Comparison of ENCODE assay signal across 15 mouse cellular contexts in genomic region chr15:99846633-99847032, GRCm38 (mm10). TPM values are rescaled to one million over a fixed set of nuclear protein-coding genes. Genes with fewer than 3 reads are reported as not detected.
DNase-seq lines count a peak whose midpoint lies in the region; ATAC-seq and TF ChIP-seq lines count a peak whose summit lies in the region.
"Had no signal": no experiment of that assay in that cellular context is flagged by ENCODE, and none has a peak within 500 bp of the region (broad histone marks: within the 10 kb centered on the region; RNA-seq: fewer than 3 reads in every experiment).

No protein-coding gene starts in this region.

- H3K9ac ChIP-seq in forebrain, embryonic 13.5 days, result 0 out of 2 replicates have a peak overlapping the region, but pooled peaks have one; percentile 28
- H3K9ac ChIP-seq in forebrain, embryonic 12.5 days, result no peak overlapping the region
- H3K9ac ChIP-seq in lung, embryonic 16.5 days (ENCODE audit: low read length), result no peak overlapping the region
- no peak overlapping the region for H3K9ac ChIP-seq in intestine, embryonic 15.5 days
- no peak overlapping the region for H3K9ac ChIP-seq in stomach, postnatal 0 days (ENCODE audit: low read length)
- H3K9ac ChIP-seq: heart, embryonic 13.5 days; limb, embryonic 13.5 days had no signal

- peaks cover 7% of the 10 kb centered on the region for H3K36me3 ChIP-seq in forebrain, embryonic 13.5 days (ENCODE audit: poor library complexity, severe bottlenecking)
- peaks cover 5% of the 10 kb centered on the region for H3K36me3 ChIP-seq in forebrain, embryonic 12.5 days (replicated peaks)
- no peaks in the 10 kb centered on the region for H3K36me3 ChIP-seq in lung, embryonic 16.5 days (ENCODE audit: control insufficient read depth, insufficient read depth, low read length)
- H3K36me3 ChIP-seq in intestine, embryonic 15.5 days, result no peaks in the 10 kb centered on the region
- H3K36me3 ChIP-seq in stomach, postnatal 0 days (ENCODE audit: control insufficient read depth, insufficient read depth, low read length), result no peaks in the 10 kb centered on the region
- H3K36me3 ChIP-seq: G1E; heart, embryonic 13.5 days; limb, embryonic 13.5 days had no signal

- H3K27ac ChIP-seq in forebrain, embryonic 13.5 days, result peak overlapping the region; percentile 4; the same call in 1 of the 2 replicates
- no peak overlapping the region for H3K27ac ChIP-seq in forebrain, embryonic 12.5 days
- peak overlapping the region; percentile 34 for H3K27ac ChIP-seq in lung, embryonic 16.5 days (ENCODE audit: low read length)
- peak overlapping the region; percentile 59; the same call in 1 of the 2 replicates for H3K27ac ChIP-seq in intestine, embryonic 15.5 days
- peak overlapping the region; percentile 80 for H3K27ac ChIP-seq in stomach, postnatal 0 days (replicated peaks)
- H3K27ac ChIP-seq: heart, embryonic 13.5 days; hindbrain, embryonic 10.5 days; left cerebral cortex, adult 2 months had no signal

- no peak overlapping the region for H3K4me2 ChIP-seq in forebrain, embryonic 13.5 days
- H3K4me2 ChIP-seq in forebrain, embryonic 12.5 days, result no peak overlapping the region
- peak overlapping the region; percentile 31 for H3K4me2 ChIP-seq in lung, embryonic 16.5 days (ENCODE audit: low read depth, low read length)
- no peak overlapping the region for H3K4me2 ChIP-seq in intestine, embryonic 15.5 days (replicated peaks)
- no peak overlapping the region; the same call in 1 of the 2 replicates for H3K4me2 ChIP-seq in stomach, postnatal 0 days (replicated peaks; ENCODE audit: low read depth)
- H3K4me2 ChIP-seq: heart, embryonic 13.5 days had no signal

- H3K4me3 ChIP-seq in forebrain, embryonic 13.5 days, result no peak overlapping the region
- H3K4me3 ChIP-seq in forebrain, embryonic 12.5 days (replicated peaks), result no peak overlapping the region
- no peak overlapping the region for H3K4me3 ChIP-seq in lung, embryonic 16.5 days (ENCODE audit: low read length)
- no peak overlapping the region for H3K4me3 ChIP-seq in intestine, embryonic 15.5 days (replicated peaks)
- H3K4me3 ChIP-seq in stomach, postnatal 0 days (ENCODE audit: low read depth, low read length), result no peak overlapping the region
- H3K4me3 ChIP-seq: heart, embryonic 13.5 days; hindbrain, embryonic 10.5 days; left cerebral cortex, adult 2 months; limb, embryonic 13.5 days had no signal

- TF ChIP-seq EP300 in stomach, postnatal 0 days (optimal IDR thresholded peaks at IDR 0.05), result no peak

- 27% methylated on average over 6 of the region's 6 CpGs for WGBS in forebrain, embryonic 13.5 days
- 30% methylated on average over 6 of the region's 6 CpGs for WGBS in forebrain, embryonic 12.5 days
- WGBS in lung, embryonic 16.5 days, result 21% methylated on average over 6 of the region's 6 CpGs
- 18% methylated on average over 6 of the region's 6 CpGs for WGBS in intestine, embryonic 15.5 days
- 20% methylated on average over 6 of the region's 6 CpGs for WGBS in stomach, postnatal 0 days

- TF ChIP-seq CTCF in stomach, postnatal 0 days (IDR thresholded peaks at IDR 0.05; ENCODE audit: low read depth), result no peak

- no peak for DNase-seq in lung, adult 18-20 months
- no peak for DNase-seq in stomach, postnatal 0 days (ENCODE audit: low spot score)
- DNase-seq in urinary bladder, postnatal 25 days (ENCODE audit: low spot score), result no peak
- no peak for DNase-seq in spleen, adult 12 weeks (ENCODE audit: low spot score)
- DNase-seq: adrenal gland, postnatal 14 days; kidney, adult 11 months had no signal

- no peaks in the 10 kb centered on the region; the same call in 1 of the 2 replicates for H3K27me3 ChIP-seq in forebrain, embryonic 13.5 days
- H3K27me3 ChIP-seq in forebrain, embryonic 12.5 days, result no peaks in the 10 kb centered on the region
- no peaks in the 10 kb centered on the region for H3K27me3 ChIP-seq in lung, embryonic 16.5 days (ENCODE audit: control insufficient read depth, insufficient read depth, low read depth, low read length)
- H3K27me3 ChIP-seq in intestine, embryonic 15.5 days (replicated peaks), result no peaks in the 10 kb centered on the region
- no peaks in the 10 kb centered on the region for H3K27me3 ChIP-seq in stomach, postnatal 0 days (ENCODE audit: control insufficient read depth, insufficient read depth, low read length)
- H3K27me3 ChIP-seq: heart, embryonic 13.5 days; limb, embryonic 13.5 days had no signal

- no peaks in the 10 kb centered on the region for H3K9me3 ChIP-seq in forebrain, embryonic 13.5 days (replicated peaks)
- no peaks in the 10 kb centered on the region for H3K9me3 ChIP-seq in forebrain, embryonic 12.5 days
- H3K9me3 ChIP-seq in lung, embryonic 16.5 days (ENCODE audit: control insufficient read depth, low read length), result no peaks in the 10 kb centered on the region
- H3K9me3 ChIP-seq in intestine, embryonic 15.5 days, result no peaks in the 10 kb centered on the region
- H3K9me3 ChIP-seq in stomach, postnatal 0 days (ENCODE audit: control insufficient read depth, low read length), result no peaks in the 10 kb centered on the region
- H3K9me3 ChIP-seq: G1E; heart, embryonic 13.5 days; hindbrain, embryonic 10.5 days; limb, embryonic 13.5 days had no signal

- H3K4me1 ChIP-seq in forebrain, embryonic 13.5 days, result peaks cover 12% of the 10 kb centered on the region
- H3K4me1 ChIP-seq in forebrain, embryonic 12.5 days, result peaks cover 2% of the 10 kb centered on the region; the same call in 1 of the 2 replicates
- H3K4me1 ChIP-seq in lung, embryonic 16.5 days (replicated peaks; ENCODE audit: control insufficient read depth, insufficient read depth, low read length), result peaks cover 24% of the 10 kb centered on the region
- peaks cover 31% of the 10 kb centered on the region for H3K4me1 ChIP-seq in intestine, embryonic 15.5 days (replicated peaks)
- H3K4me1 ChIP-seq in stomach, postnatal 0 days (replicated peaks; ENCODE audit: control insufficient read depth, insufficient read depth), result 0 out of 2 replicates have a peak, but pooled peaks cover 3% of the 10 kb centered on the region

- peak; percentile 59; the same call in 1 of the 2 replicates for ATAC-seq in forebrain, embryonic 13.5 days
- no peak; the same call in 1 of the 2 replicates for ATAC-seq in forebrain, embryonic 12.5 days (ENCODE audit: low FRiP score)
- peak; percentile 62 for ATAC-seq in lung, embryonic 16.5 days (ENCODE audit: low read depth)
- peak; percentile 70 for ATAC-seq in intestine, embryonic 15.5 days
- peak; percentile 74 for ATAC-seq in stomach, postnatal 0 days (ENCODE audit: low FRiP score, low TSS enrichment)

RNA-seq across cellular contexts. Expression of gene Lima1, which starts 28.6 kb away (rescaled TPM):
- 33.5 and 37.5 TPM in 2 replicates for polyA plus RNA-seq in forebrain, embryonic 13.5 days (2015; fragmentation: Nextera tagmentation; extraction: Ambion mirVana)
- polyA plus RNA-seq in forebrain, embryonic 12.5 days (2016; fragmentation: Nextera tagmentation; extraction: Ambion mirVana), result 41.0 and 47.5 TPM in 2 replicates
- polyA plus RNA-seq in lung, embryonic 16.5 days (2015; fragmentation: Nextera tagmentation; extraction: Ambion mirVana), result 44.9 and 47.0 TPM in 2 replicates
- 86.5 and 96.4 TPM in 2 replicates for polyA plus RNA-seq in intestine, embryonic 15.5 days (2015; fragmentation: Nextera tagmentation; extraction: Ambion mirVana)
- 70.1 and 77.1 TPM in 2 replicates for polyA plus RNA-seq in stomach, postnatal 0 days (2015; fragmentation: Nextera tagmentation; extraction: Ambion mirVana)
